Mouse (Mus musculus) left cerebral cortex, postnatal 36 days (tissue): ENCODE data around the gene Ankrd60. TPM values are rescaled to one million over a fixed set of nuclear protein-coding genes. Genes with fewer than 3 reads are reported as not detected.

Source experiments
- DNase-seq, 2 experiments: peaks; one replicate each; pipeline ENCODE4 v3.0.0; 2021 to 2022; ENCODE audit warnings: low spot score in 2 of 2, mixed read lengths in 1 of 2
- intact Hi-C: fragments of 180-260 bp; cut with DNase I; formaldehyde crosslinking; loops from one replicate; pipeline ENCODE4 v1.15.1; 2025
- total RNA-seq, 2 experiments: library from RNA; stranded (reverse); gene quantifications; 2 replicates each; pipeline ENCODE4 v1.2.3; 2021

Gene Ankrd60
- not detected for total RNA-seq

- intact Hi-C loops: no loop called here
- no peak for DNase-seq
Measured at GRCm38 (mm10) chr2:173577669-173578557, at the start of gene Ankrd60. Gene Ankrd60 (minus strand): TSS chr2:173578365.

DNA sequence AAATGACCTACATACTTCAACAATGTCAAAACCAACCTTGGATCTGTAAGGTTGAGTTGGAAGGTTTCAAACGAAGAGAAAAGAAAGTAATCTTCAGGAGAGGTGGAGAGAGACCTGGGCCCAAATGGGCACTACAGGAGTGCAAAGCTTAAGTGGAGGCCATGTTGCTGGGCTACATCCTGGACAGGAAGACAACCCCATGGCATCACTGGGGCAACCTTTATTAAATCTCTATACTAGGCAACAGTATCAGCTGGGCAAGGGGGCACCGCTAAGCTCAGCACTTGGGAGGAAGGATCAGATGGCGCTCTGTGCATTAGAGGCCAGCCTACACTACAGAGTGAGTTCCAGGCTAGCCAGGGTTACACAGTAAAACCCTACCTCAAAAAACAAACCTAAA is 47.6 kb upstream of the Ankrd60 start:
- no peak for DNase-seq

DNA sequence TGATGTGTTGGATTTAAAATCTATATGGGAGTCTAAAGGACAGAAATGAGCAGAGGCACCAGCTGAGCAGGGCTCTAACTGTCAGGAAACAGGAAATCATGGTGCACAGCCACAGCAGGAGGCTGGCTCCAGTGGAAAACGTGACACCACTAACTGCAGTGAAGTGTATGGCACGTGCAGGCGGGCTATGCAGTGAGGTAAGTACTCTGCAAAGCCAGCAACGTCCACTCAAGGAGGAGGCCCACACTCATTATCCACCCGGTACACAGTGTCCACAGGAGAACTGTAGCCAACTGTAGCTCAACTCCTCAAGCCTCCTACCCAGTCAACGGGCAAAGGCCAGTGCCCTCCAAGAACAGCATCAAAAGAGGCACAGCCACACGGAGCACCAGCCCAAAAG is 46.5 kb upstream of the Ankrd60 start:
- intact Hi-C loops: no loop called here
- no peak for DNase-seq

More for the DNA sequence above, 47.6 kb upstream of the Ankrd60 start:
- intact Hi-C loops: no loop called here

- no peak for DNase-seq
- intact Hi-C loops: no loop called here
Measured at GRCm38 (mm10) chr2:173622173-173622601, 44.0 kb upstream of the Ankrd60 start.

GRCm38 (mm10) chr2:173620645-173621044 is 42.5 kb upstream of the Ankrd60 start:
- intact Hi-C loops: no loop called here
- DNase-seq: no peak

DNA sequence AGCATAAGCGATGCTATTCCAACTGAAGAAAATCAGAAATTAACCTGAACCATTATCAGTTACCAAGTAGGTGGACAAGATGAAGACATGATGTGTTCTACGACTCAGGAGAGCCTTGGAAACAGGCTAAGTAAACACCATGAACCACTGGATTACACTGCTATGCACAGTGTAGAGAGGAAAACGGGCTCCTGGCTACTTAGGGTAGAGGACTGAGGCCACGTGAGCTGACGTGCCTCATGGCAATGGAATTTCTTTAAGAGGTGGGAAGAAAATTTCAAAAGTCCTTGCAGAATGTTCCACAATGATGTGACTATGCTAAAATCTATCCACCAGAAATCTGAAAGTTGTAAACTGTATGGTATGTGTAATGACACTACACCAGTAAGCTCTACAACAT is 41.0 kb upstream of the Ankrd60 start:
- intact Hi-C loops: no loop called here
- no peak for DNase-seq

- no peak for DNase-seq
- intact Hi-C loops: no loop called here
Measured at GRCm38 (mm10) chr2:173616156-173616555, 38.0 kb upstream of the Ankrd60 start.

GRCm38 (mm10) chr2:173615378-173616081 is 37.4 kb upstream of the Ankrd60 start:
- intact Hi-C loops: no loop called here
- DNase-seq: no peak

- DNase-seq: no peak
- intact Hi-C loops: no loop called here
Measured at GRCm38 (mm10) chr2:173608020-173608958, 30.1 kb upstream of the Ankrd60 start.

GRCm38 (mm10) chr2:173606415-173606804 is 28.2 kb upstream of the Ankrd60 start:
- intact Hi-C loops: no loop called here
- DNase-seq: no peak

- intact Hi-C loops: no loop called here
- DNase-seq: no peak
Measured at GRCm38 (mm10) chr2:173605713-173606414, 27.7 kb upstream of the Ankrd60 start.

GRCm38 (mm10) chr2:173601861-173602260 is 23.7 kb upstream of the Ankrd60 start:
- DNase-seq: no peak
- intact Hi-C loops: no loop called here

DNA sequence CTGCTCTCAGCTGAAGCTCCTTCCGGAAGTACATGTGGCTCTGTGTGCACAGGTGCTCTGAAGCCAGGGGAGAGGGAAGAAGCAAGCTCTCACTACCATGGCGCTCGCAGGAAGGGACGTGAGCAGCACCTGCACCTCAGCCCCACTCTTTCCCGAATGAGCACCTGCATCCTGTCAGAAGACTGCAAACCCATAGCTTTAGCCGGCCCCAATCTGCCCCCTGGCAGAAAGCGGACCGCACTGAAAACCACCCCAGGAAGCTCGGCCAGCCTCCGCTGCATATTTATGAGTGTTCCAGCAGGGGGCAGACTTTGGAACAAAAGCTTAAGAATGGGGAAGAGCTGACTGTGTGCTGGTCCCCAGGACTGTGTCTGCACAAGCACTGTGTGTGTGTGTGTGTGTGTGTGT is 17.2 kb upstream of the Ankrd60 start:
- DNase-seq: no peak
- intact Hi-C loops: no loop called here

DNA sequence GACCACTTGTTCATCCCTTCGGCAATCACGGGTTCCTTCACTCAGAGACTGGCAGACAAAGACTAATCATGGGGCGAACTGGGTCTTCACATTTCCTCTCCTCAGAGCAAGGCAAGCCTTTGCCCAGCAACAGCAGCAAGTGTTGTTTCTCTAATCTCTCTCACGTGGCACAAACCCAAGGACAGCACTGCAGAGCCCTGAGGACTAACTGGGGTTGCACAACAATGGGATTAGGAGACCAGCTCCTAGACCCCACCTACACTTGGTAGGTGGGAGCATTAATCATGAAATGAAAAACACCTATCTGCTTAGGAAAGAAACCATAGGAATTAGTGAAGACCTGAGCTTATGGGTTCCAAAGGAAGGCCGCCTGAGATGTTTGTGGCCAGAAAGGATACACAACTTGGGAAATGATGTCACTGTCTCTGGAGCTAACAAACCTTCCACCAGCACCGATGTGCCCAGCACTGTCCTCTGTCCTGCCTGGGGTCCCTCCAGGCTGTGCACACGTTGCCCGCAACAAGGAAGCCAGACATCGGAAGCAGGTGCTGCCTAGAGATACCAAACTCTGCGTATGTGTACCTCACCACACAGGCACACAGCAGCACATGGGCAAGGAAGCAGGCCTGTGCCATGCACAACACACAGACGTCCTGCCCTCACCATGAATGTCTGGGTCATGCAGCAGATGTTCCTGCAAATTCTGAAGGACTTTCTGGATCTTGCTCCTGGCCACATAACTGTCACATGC is 16.3 kb upstream of the Ankrd60 start:
- intact Hi-C loops: no loop called here
- no peak for DNase-seq

GRCm38 (mm10) chr2:173593841-173594240 is 15.7 kb upstream of the Ankrd60 start:
- intact Hi-C loops: no loop called here
- no peak for DNase-seq

- DNase-seq: no peak
- intact Hi-C loops: no loop called here
Measured at GRCm38 (mm10) chr2:173592781-173593180, 14.6 kb upstream of the Ankrd60 start.

GRCm38 (mm10) chr2:173587411-173587810 is 9.2 kb upstream of the Ankrd60 start:
- intact Hi-C loops: loop anchor here (5.0 to 10.0 kb wide), 4 partner anchors 487 to 1315 kb away; partner anchors contain the start of genes Gnas and Stx16
- no peak for DNase-seq
